Mouse (Mus musculus) thymus, adult 2 months (tissue): ENCODE measurements at regions not wholly inside any gene's neighbourhood (a gene's known extent, or its start where the extent isn't known, plus 50 kb on each side); places are given as distances from the start of the nearest gene placed in this dataset.
"Not testable (repeated sequence)": the region's sequence is repeated elsewhere in the genome, so short reads cannot be mapped to it uniquely, and the experiment has no call there.

Experiments
- DNase-seq: peaks from one replicate; pipeline ENCODE4 v3.0.0; 2021
- H3K27ac ChIP-seq: fragments of 200-500 bp; 2 replicates; pipeline ENCODE4 v1.5.1; 2012; ENCODE audit warnings: low read length, control low read depth; ENCODE audit not compliant: control insufficient read depth, insufficient read depth
- H3K27me3 ChIP-seq: fragments of 200-500 bp; 2 replicates; pipeline ENCODE4 v1.6.1; 2012; ENCODE audit warnings: mild to moderate bottlenecking, low read length, moderate library complexity, mixed read lengths; ENCODE audit not compliant: control insufficient read depth, insufficient read depth
- H3K36me3 ChIP-seq: fragments of 200-500 bp; 2 replicates; pipeline ENCODE4 v1.6.1; 2012; ENCODE audit warnings: mild to moderate bottlenecking, low read length, moderate library complexity; ENCODE audit not compliant: control insufficient read depth, insufficient read depth
- H3K4me1 ChIP-seq: fragments of 200-500 bp; replicated peaks from 2 replicates; pipeline ENCODE4 v1.6.1; 2012; ENCODE audit warnings: low read length; ENCODE audit not compliant: control insufficient read depth, insufficient read depth
- H3K4me3 ChIP-seq: fragments of 200-500 bp; 2 replicates; pipeline ENCODE4 v1.5.1; 2012; ENCODE audit warnings: mild to moderate bottlenecking, low read length, control low read depth, moderate library complexity; ENCODE audit not compliant: control insufficient read depth, insufficient read depth
- CTCF ChIP-seq: fragments of 200-500 bp; IDR thresholded peaks from 2 replicates; pipeline ENCODE4 v1.5.1; 2012; ENCODE audit warnings: mild to moderate bottlenecking, control low read depth, low read length, moderate library complexity, borderline replicate concordance; ENCODE audit not compliant: control insufficient read depth, poor library complexity, insufficient read depth; ENCODE audit errors: extremely low read depth
- POLR2A ChIP-seq: fragments of 200-500 bp; IDR thresholded peaks from 2 replicates; pipeline ENCODE4 v1.6.1; 2012; ENCODE audit warnings: mild to moderate bottlenecking, low read length, control low read depth, moderate library complexity; ENCODE audit not compliant: control insufficient read depth, poor library complexity, insufficient read depth; ENCODE audit errors: extremely low read depth
- WGBS: fragments of 180-500 bp; shearing (Covaris S2); methylation state at CpG from one replicate; pipeline ENCODE4 v1.1.7; 2018; 5-methylcytosine and 5-hydroxymethylcytosine counted together

DNA sequence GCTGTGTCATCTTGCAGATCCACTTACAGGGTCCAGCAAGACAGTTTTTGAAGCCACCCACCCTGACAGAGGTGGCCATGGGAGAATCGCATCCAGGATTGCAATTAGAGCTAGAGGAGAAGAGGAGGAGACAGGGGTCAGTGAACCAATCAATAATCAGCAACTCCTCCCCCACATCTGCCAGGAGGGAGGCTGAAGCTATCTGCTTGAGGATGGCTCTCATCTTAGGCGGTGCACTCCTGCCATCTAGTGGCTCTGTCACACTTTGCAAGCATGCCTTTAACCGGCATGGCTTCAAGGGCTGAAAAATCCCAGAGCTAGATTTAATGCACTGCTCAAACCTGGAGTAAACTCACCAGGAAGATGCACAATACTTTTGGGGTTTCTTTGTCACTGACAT, 1425.9 kb upstream of the Gm7489 start:
- 4% methylated on average over 3 of the region's 3 CpGs for WGBS

DNA sequence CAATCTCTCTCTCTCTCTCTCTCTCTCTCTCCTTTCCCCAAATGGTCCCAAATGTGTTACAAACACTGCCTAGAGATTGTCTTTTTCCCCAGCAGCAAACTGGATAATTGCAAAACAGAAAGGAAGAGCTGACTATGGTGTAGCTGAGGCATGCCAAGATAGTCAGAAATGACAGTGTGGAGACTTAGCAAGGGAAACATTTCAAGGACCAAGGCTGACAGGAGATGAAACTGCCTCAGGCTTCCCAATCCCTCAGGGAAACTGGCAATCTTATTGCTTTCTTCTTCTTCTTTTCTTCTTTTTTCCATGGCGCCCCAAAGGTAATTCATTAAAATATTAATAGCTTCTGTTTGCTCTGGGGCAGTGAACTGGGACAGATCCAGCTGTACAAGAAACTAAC, 1425.4 kb upstream of the Gm7489 start:
- no peaks in the 10 kb centered on the region for H3K36me3 ChIP-seq
- 77% methylated on average over 1 of the region's 1 CpGs for WGBS
- no peaks in the 10 kb centered on the region for H3K4me1 ChIP-seq
- no peak overlapping the region for H3K4me3 ChIP-seq
- no peaks in the 10 kb centered on the region for H3K27me3 ChIP-seq
- no peak overlapping the region for H3K27ac ChIP-seq
- TF ChIP-seq POLR2A (no peak), CTCF (no peak)
- DNase-seq = no peak

More for the DNA sequence above, 1425.9 kb upstream of the Gm7489 start:
- no peak for TF ChIP-seq POLR2A
- peak; percentile 39; the same call in 1 of the 2 replicates for TF ChIP-seq CTCF
- no peaks in the 10 kb centered on the region for H3K4me1 ChIP-seq
- no peaks in the 10 kb centered on the region for H3K36me3 ChIP-seq
- no peak overlapping the region for H3K4me3 ChIP-seq
- no peak overlapping the region for H3K27ac ChIP-seq
- no peaks in the 10 kb centered on the region for H3K27me3 ChIP-seq
- DNase-seq = peak; percentile 37

DNA sequence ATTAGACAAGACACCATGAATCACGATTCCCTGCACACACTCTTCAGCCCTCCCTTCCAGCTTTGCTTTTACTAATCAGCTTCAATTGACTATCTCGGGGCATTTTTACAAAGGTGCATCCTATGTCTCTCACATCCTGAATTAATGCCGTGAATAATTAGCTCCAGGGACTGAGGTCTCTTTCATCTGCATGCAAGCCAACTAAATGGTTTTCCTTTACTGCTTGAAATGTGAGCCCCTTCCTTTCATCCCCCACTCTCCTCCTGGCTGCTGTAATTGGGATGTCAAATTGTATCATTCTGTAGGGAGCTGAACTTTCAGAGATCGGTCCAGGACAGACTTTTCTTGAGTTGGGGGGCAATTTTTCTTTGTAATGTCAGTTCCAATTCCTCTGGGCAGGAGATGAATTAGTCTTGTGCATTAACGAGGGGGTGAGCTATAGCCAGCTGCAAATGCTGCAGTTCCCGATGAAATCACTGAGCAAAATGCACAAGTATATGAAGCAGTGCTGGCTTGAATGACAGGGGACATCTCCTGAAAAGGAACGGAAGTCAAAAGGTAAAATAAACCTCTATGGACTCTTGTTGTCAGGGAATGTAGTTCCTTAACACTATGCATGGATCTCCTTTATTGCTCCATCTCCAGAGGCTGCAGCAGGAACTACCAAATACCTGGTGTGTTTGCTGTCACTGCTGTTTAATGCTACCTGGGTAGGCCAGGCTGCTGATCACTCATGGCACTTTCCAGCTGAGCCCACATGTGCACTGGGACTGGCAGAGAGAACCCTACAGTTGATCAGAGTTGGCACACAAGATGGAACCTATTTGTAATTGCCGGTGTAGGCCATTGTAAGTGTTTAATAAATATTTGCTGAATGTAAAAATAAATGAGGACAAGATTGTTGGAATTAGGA, 1420.2 kb upstream of the Gm7489 start:
- Histone ChIP-seq H3K36me3 (no peaks in the 10 kb centered on the region), H3K27ac (no peak overlapping the region), H3K4me3 (no peak overlapping the region), H3K27me3 (no peaks in the 10 kb centered on the region), H3K4me1 (no peaks in the 10 kb centered on the region)
- 44% methylated on average over 8 of the region's 8 CpGs for WGBS
- no peak for TF ChIP-seq CTCF
- TF ChIP-seq POLR2A = no peak
- no peak for DNase-seq

DNA sequence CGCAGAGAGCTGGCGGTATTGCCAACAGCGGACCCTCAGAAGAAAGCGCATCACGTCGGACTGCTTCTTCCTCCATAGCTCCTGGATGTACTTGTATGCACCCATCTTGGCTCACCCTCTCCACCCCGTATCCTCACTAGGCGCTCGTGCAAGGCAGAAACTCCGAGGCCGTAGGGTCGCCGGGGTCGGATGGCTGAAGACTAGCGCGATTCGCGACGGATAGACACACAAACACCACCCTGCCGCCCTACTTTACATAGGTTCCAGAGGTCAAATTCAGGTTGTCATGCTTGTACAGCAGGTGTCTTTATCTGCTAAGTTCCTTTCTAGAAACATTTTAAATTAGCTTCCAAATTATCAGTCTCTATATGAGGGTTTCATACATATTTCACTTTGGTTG, 1406.6 kb upstream of the Gm7489 start:
- WGBS = 96% methylated on average over 20 of the region's 20 CpGs

DNA sequence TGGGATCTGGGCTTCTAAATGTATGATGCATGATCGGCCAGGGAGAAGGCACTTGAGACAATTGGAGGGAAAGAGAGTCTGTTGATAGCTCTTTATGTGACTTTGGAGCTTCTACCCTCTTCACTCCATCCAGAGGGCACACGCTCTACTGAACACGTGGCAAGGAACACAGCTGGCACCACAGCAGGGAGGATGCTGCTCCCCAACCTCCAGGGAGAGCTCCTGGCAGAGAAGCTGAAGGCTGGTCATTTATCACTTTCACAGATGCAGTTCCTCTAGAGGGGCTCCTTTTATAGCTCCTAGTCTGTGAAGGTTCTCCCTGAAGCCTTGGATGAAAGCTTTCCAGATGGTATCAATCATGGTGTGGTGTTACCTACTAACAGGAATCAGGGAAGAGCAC, 1403.9 kb upstream of the Gm7489 start:
- TF ChIP-seq CTCF (no peak), POLR2A (no peak)

More for the DNA sequence above, 1406.6 kb upstream of the Gm7489 start:
- not testable (repeated sequence) for H3K27ac ChIP-seq, H3K4me1 ChIP-seq, DNase-seq, H3K36me3 ChIP-seq, H3K27me3 ChIP-seq, H3K4me3 ChIP-seq

DNA sequence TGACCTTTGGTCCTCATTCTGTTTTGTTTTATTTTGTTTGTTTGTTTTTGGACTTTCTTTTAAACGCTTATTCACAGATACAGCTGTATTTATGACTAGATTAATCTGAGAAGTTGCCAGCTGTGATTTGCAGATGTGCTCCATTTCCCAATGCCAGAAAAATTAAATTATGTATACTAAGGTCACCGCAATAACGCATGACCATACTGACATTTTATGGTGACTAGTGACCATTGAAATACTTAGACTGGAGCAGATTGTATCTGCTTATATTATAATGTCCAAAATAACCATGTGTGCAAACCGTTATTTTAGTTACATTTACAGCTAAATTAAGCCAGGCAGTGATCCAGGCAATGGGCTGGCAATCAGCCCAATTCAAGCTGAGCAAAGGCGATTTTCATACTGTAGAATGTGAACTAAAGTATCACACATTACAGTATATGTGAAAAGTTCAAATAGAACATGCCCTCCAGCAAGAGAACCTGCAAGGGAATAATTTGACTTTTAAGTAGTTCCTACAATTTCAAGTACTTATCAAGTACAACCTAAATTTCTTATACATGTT, 1401.0 kb upstream of the Gm7489 start:
- H3K27ac ChIP-seq = no peak overlapping the region
- no peaks in the 10 kb centered on the region for H3K36me3 ChIP-seq
- H3K4me1 ChIP-seq = no peaks in the 10 kb centered on the region
- H3K4me3 ChIP-seq = no peak overlapping the region
- no peaks in the 10 kb centered on the region for H3K27me3 ChIP-seq
- no peak for DNase-seq
- TF ChIP-seq POLR2A (no peak), CTCF (no peak)
- WGBS = 93% methylated on average over 5 of the region's 5 CpGs

More for the DNA sequence above, 1403.9 kb upstream of the Gm7489 start:
- H3K36me3 ChIP-seq = no peaks in the 10 kb centered on the region
- no peak for DNase-seq
- WGBS = 70% methylated on average over 3 of the region's 3 CpGs
- H3K27ac ChIP-seq = no peak overlapping the region
- H3K4me3 ChIP-seq = no peak overlapping the region
- no peaks in the 10 kb centered on the region for H3K4me1 ChIP-seq
- no peaks in the 10 kb centered on the region for H3K27me3 ChIP-seq
